8 mouse cellular contexts compared by ENCODE assay signal in genomic region chr4:125099458-125099857, GRCm38 (mm10). TPM values are rescaled to one million over a fixed set of nuclear protein-coding genes. Genes with fewer than 3 reads are reported as not detected.
DNase-seq lines count a peak whose midpoint lies in the region; TF ChIP-seq lines count a peak whose summit lies in the region.

No protein-coding gene starts in this region.

- peak; percentile 85 to 91 for TF ChIP-seq CTCF in CH12.LX (conservative IDR thresholded peaks at IDR 0.05 in 1 of 2, IDR thresholded peaks at IDR 0.05 in 1 of 2; ENCODE audit: low read depth in 2 of 2, low read length in 2 of 2)
- peak; percentile 51 for TF ChIP-seq CTCF in olfactory bulb, adult 2 months (IDR thresholded peaks at IDR 0.05; ENCODE audit: insufficient read depth, low read depth, low read length)

- peaks cover 28 to 70% of the 10 kb centered on the region in 2 experiments for H3K36me3 ChIP-seq in CH12.LX (replicated peaks in 1 of 2; ENCODE audit: control insufficient read depth in 1 of 2, insufficient read depth in 1 of 2, low read length in 1 of 2)
- H3K36me3 ChIP-seq in forebrain, embryonic 10.5 days (replicated peaks), result peaks cover 56% of the 10 kb centered on the region

- no peak overlapping the region for H3K4me2 ChIP-seq in CH12.LX (ENCODE audit: insufficient read depth, low read depth, poor library complexity, severe bottlenecking)

- H3K9me3 ChIP-seq in CH12.LX (replicated peaks; ENCODE audit: low read length), result no peaks in the 10 kb centered on the region
- no peaks in the 10 kb centered on the region for H3K9me3 ChIP-seq in forebrain, embryonic 10.5 days

- no peaks in the 10 kb centered on the region for H3K27me3 ChIP-seq in CH12.LX (replicated peaks)
- no peaks in the 10 kb centered on the region for H3K27me3 ChIP-seq in forebrain, embryonic 10.5 days (ENCODE audit: poor library complexity, severe bottlenecking)

- H3K4me1 ChIP-seq in CH12.LX (ENCODE audit: control insufficient read depth in 1 of 2, insufficient read depth in 2 of 2), result peaks cover 0 to 3% of the 10 kb centered on the region in 2 experiments; a peak in 1 of 4 replicates
- no peaks in the 10 kb centered on the region for H3K4me1 ChIP-seq in forebrain, embryonic 10.5 days
- H3K4me1 ChIP-seq in olfactory bulb, adult 2 months (ENCODE audit: control insufficient read depth, insufficient read depth, low read length), result peaks cover 6% of the 10 kb centered on the region; the same call in 1 of the 2 replicates

- dilution Hi-C loops in CH12.LX (cut with MboI; ENCODE audit: extremely low pct_ligation_motif_present, extremely low pct_unique_long_range_greater_than_20kb, low sequenced_read_pairs), result no loop called here

- H3K4me3 ChIP-seq in CH12.LX (replicated peaks in 1 of 3; ENCODE audit: low read depth in 2 of 3, low read length in 2 of 3, poor library complexity in 1 of 3), result no peak overlapping the region
- no peak overlapping the region for H3K4me3 ChIP-seq in forebrain, embryonic 10.5 days
- no peak overlapping the region for H3K4me3 ChIP-seq in olfactory bulb, adult 2 months (ENCODE audit: insufficient read depth, low read depth, low read length)

- 13% methylated on average over 8 of the region's 8 CpGs for WGBS in forebrain, embryonic 10.5 days
- 10% methylated on average over 8 of the region's 8 CpGs for WGBS in olfactory bulb, adult 2 months

- no peak for TF ChIP-seq POLR2A in CH12.LX (IDR thresholded peaks at IDR 0.05; ENCODE audit: low read depth, low read length)
- TF ChIP-seq POLR2A in olfactory bulb, adult 2 months (IDR thresholded peaks at IDR 0.05; ENCODE audit: insufficient read depth, low read depth, low read length), result no peak

- H3K9ac ChIP-seq in CH12.LX (ENCODE audit: insufficient read depth, low read depth), result no peak overlapping the region

- H3K27ac ChIP-seq in CH12.LX (ENCODE audit: insufficient read depth, low read depth), result no peak overlapping the region
- no peak overlapping the region for H3K27ac ChIP-seq in forebrain, embryonic 10.5 days
- no peak overlapping the region for H3K27ac ChIP-seq in olfactory bulb, adult 2 months (ENCODE audit: insufficient read depth, low read depth, low read length)

- in situ Hi-C loops in CH12.LX (cut with MboI; ENCODE audit: low pct_ligation_motif_present, low pct_unique_long_range_greater_than_20kb, low sequenced_read_pairs), result no loop called here

- TF ChIP-seq RAD21 in CH12.LX (IDR thresholded peaks at IDR 0.05; ENCODE audit: low read depth, low read length), result peak; percentile 86

- H3K79me2 ChIP-seq in CH12.LX (replicated peaks; ENCODE audit: control insufficient read depth, extremely low read depth, insufficient read depth, poor library complexity, severe bottlenecking), result no peaks in the 10 kb centered on the region; the same call in 1 of the 2 replicates

- TF ChIP-seq EP300 in CH12.LX (IDR thresholded peaks at IDR 0.05; ENCODE audit: low read length), result no peak

- intact Hi-C loops in heart, postnatal 14 days (cut with DNase I), result no loop called here

- peak; percentile 85 for DNase-seq in CH12.LX (ENCODE audit: extremely low read depth)
- peak; percentile 18 for DNase-seq in brain, embryonic 18.5 days (ENCODE audit: low read depth, low spot score)
- DNase-seq in forebrain, embryonic 10.5 days (ENCODE audit: extremely low spot score, low spot score), result peak; percentile 84
- DNase-seq in heart, postnatal 14 days, result peak; percentile 78 to 88
- peak; percentile 71 to 94 for DNase-seq in kidney, postnatal 36 days
- DNase-seq in lung, adult 18-20 months, result peak; percentile 73 to 77
- DNase-seq in thymus, adult 18-20 months, result peak; percentile 46 to 56

TF ChIP-seq in CH12.LX, 34 proteins besides CTCF, POLR2A, EP300 and RAD21:
- TF ChIP-seq CHD1 (IDR thresholded peaks at IDR 0.05; ENCODE audit: low read depth, low read length) (no peak), MYC (IDR thresholded peaks at IDR 0.05; ENCODE audit: low read depth, low read length) (peak; percentile 61; the same call in 1 of the 2 replicates), USF2 (conservative IDR thresholded peaks at IDR 0.05; ENCODE audit: low read depth, low read length) (0 out of 2 replicates have a peak, but pooled peaks have one; percentile 15), SMC3 (IDR thresholded peaks at IDR 0.05; ENCODE audit: low read depth, low read length) (peak; percentile 74)

RNA-seq across cellular contexts. Expression of gene Meaf6, which starts 14.5 kb away (rescaled TPM):
- 29.3 and 37.5 TPM in 2 replicates for total RNA-seq in CH12.LX (2012; rRNA removed)
- 24.1 and 26.4 TPM in 2 replicates for total RNA-seq in CH12.LX (2014; rRNA removed)
- polyA plus RNA-seq in CH12.LX (2012; ENCODE audit: insufficient read length, low read depth), result 52.8 and 53.8 TPM in 2 replicates
- polyA plus RNA-seq in forebrain, embryonic 10.5 days (2016; fragmentation: Nextera tagmentation; extraction: Ambion mirVana), result 82.6 and 96.5 TPM in 2 replicates
- total RNA-seq in heart, postnatal 14 days (2021), result 10 to 100 TPM; 22.6 to 24.5 TPM
- not detected in 2 replicates for polyA plus RNA-seq in olfactory bulb, adult 2 months (2012; ENCODE audit: insufficient read depth, insufficient read length, low replicate concordance, missing spikeins)

RNA-seq across cellular contexts. Expression of gene Zc3h12a, which starts 28.2 kb away (rescaled TPM):
- total RNA-seq in CH12.LX (2012; rRNA removed) (7.7 and 8.2 TPM in 2 replicates), CH12.LX (2014; rRNA removed) (1.4 and 2.1 TPM in 2 replicates)
- polyA plus RNA-seq in CH12.LX (2012; ENCODE audit: insufficient read length, low read depth), result 12.8 and 13.4 TPM in 2 replicates
- polyA plus RNA-seq in forebrain, embryonic 10.5 days (2016; fragmentation: Nextera tagmentation; extraction: Ambion mirVana), result 0.17 and 0.26 TPM in 2 replicates
- total RNA-seq in heart, postnatal 14 days (2021), result 1 to 10 TPM; 3.2 to 4.0 TPM
- polyA plus RNA-seq in olfactory bulb, adult 2 months (2012; ENCODE audit: insufficient read depth, insufficient read length, low replicate concordance, missing spikeins), result not detected in 2 replicates

RNA-seq across cellular contexts. Expression of gene Snip1, which starts 33.0 kb away (rescaled TPM):
- total RNA-seq in CH12.LX (2012; rRNA removed), result 23.5 and 28.7 TPM in 2 replicates
- total RNA-seq in CH12.LX (2014; rRNA removed), result 38.8 and 46.6 TPM in 2 replicates
- 25.0 and 25.8 TPM in 2 replicates for polyA plus RNA-seq in CH12.LX (2012; ENCODE audit: insufficient read length, low read depth)
- polyA plus RNA-seq in forebrain, embryonic 10.5 days (2016; fragmentation: Nextera tagmentation; extraction: Ambion mirVana), result 28.5 and 30.8 TPM in 2 replicates
- total RNA-seq in heart, postnatal 14 days (2021), result 10 to 100 TPM in 1 of 2 experiments, 1 to 10 TPM in 1; 9.0 to 10.4 TPM
- polyA plus RNA-seq in olfactory bulb, adult 2 months (2012; ENCODE audit: insufficient read depth, insufficient read length, low replicate concordance, missing spikeins), result not detected in 2 replicates

RNA-seq across cellular contexts. Expression of gene Dnali1, which starts 34.0 kb away (rescaled TPM):
- total RNA-seq in CH12.LX (2012; rRNA removed) (1.2 and 2.1 TPM in 2 replicates), CH12.LX (2014; rRNA removed) (1.1 and 1.3 TPM in 2 replicates)
- polyA plus RNA-seq in CH12.LX (2012; ENCODE audit: insufficient read length, low read depth), result 2.3 and 2.7 TPM in 2 replicates
- 0.28 and 0.30 TPM in 2 replicates for polyA plus RNA-seq in forebrain, embryonic 10.5 days (2016; fragmentation: Nextera tagmentation; extraction: Ambion mirVana)
- under 1 TPM in 1 of 2 experiments, not detected in 1; 0.22 TPM for total RNA-seq in heart, postnatal 14 days (2021)
- not detected in 2 replicates for polyA plus RNA-seq in olfactory bulb, adult 2 months (2012; ENCODE audit: insufficient read depth, insufficient read length, low replicate concordance, missing spikeins)

Comparison
In these comparisons a context has a peak if more than half of its experiments do, and no peak if none do; other contexts are left out.
1. DNase-seq: peak in every context shown above with its lines; median percentile 85 in CH12.LX; 84 in forebrain, embryonic 10.5 days; 83 in heart, postnatal 14 days; 82 in kidney, postnatal 36 days; 75 in lung, adult 18-20 months; 51 in thymus, adult 18-20 months; 18 in brain, embryonic 18.5 days.
2. RNA of gene Meaf6, which starts 14.5 kb away (polyA plus RNA-seq): 82.6 to 96.5 TPM in forebrain, embryonic 10.5 days and 52.8 to 53.8 TPM in CH12.LX; not detected in olfactory bulb, adult 2 months; every median in the first group is over 10 times any median in the second.
3. RNA of gene Zc3h12a, which starts 28.2 kb away (polyA plus RNA-seq): 12.8 to 13.4 TPM in CH12.LX; 0.17 to 0.26 TPM in forebrain, embryonic 10.5 days and not detected in olfactory bulb, adult 2 months; every median in the first group is over 10 times any median in the second.